In genomic region chr2:14428987-14429386, GRCm38 (mm10) we compare ENCODE assay signal across 20 mouse cellular contexts. TPM values are rescaled to one million over a fixed set of nuclear protein-coding genes. Genes with fewer than 3 reads are reported as not detected.
"Had no signal": no experiment of that assay in that cellular context is flagged by ENCODE, and none has a peak within 500 bp of the region (broad histone marks: within the 10 kb centered on the region; RNA-seq: fewer than 3 reads in every experiment).

No protein-coding gene starts in this region.

- H3K27ac ChIP-seq: lung, embryonic 15.5 days; macrophage; midbrain, embryonic 13.5 days; midbrain, embryonic 15.5 days; neural tube, embryonic 12.5 days; stomach, embryonic 15.5 days had no signal

- H3K36me3 ChIP-seq: lung, embryonic 15.5 days; midbrain, embryonic 13.5 days; midbrain, embryonic 15.5 days; neural tube, embryonic 12.5 days; stomach, embryonic 15.5 days had no signal

- DNase-seq: lung, adult 2 months; lung, postnatal 14 days; lung, postnatal 36 days; right cerebral cortex, postnatal 14 days; thymus, adult 18-20 months; thymus, postnatal 14 days; thymus, postnatal 36 days had no signal

- H3K4me3 ChIP-seq: lung, embryonic 15.5 days; megakaryocyte, embryonic 14.5 days; midbrain, embryonic 13.5 days; midbrain, embryonic 15.5 days; neural tube, embryonic 12.5 days; stomach, embryonic 15.5 days had no signal

- ATAC-seq: lung, postnatal 0 days; midbrain, embryonic 13.5 days; midbrain, embryonic 15.5 days had no signal

- H3K9me3 ChIP-seq: lung, embryonic 15.5 days; megakaryocyte, embryonic 14.5 days; midbrain, embryonic 13.5 days; midbrain, embryonic 15.5 days; neural tube, embryonic 12.5 days; stomach, embryonic 15.5 days had no signal

- H3K27me3 ChIP-seq: lung, embryonic 15.5 days; megakaryocyte, embryonic 14.5 days; midbrain, embryonic 13.5 days; midbrain, embryonic 15.5 days; neural tube, embryonic 12.5 days; stomach, embryonic 15.5 days had no signal

- H3K4me1 ChIP-seq: lung, embryonic 15.5 days; midbrain, embryonic 13.5 days; midbrain, embryonic 15.5 days; neural tube, embryonic 12.5 days; stomach, embryonic 15.5 days had no signal

- H3K9ac ChIP-seq: lung, embryonic 15.5 days; midbrain, embryonic 13.5 days; midbrain, embryonic 15.5 days; neural tube, embryonic 12.5 days; stomach, embryonic 15.5 days had no signal

- H3K4me2 ChIP-seq: lung, embryonic 15.5 days; midbrain, embryonic 11.5 days; midbrain, embryonic 13.5 days; midbrain, embryonic 15.5 days; neural tube, embryonic 12.5 days; stomach, embryonic 15.5 days had no signal

RNA-seq across cellular contexts. Expression of gene Slc39a12, which starts 40.9 kb away (rescaled TPM):
- total RNA-seq: megakaryocyte progenitor cell, adult 5-6 weeks; monocyte, adult 5-6 weeks; neutrophil, adult 5-6 weeks had no signal
- polyA plus RNA-seq: lung, embryonic 15.5 days; thymus, postnatal 0 days had no signal
